Mouse (Mus musculus) liver, adult 2 months (tissue): ENCODE measurements around the gene Lpin3. TPM values are rescaled to one million over a fixed set of nuclear protein-coding genes. Genes with fewer than 3 reads are reported as not detected.

ENCODE experiments used
- DNase-seq: peaks from one replicate; pipeline ENCODE4 v3.0.0-alpha.2; 2011; ENCODE audit warnings: low read depth, low spot score; ENCODE audit errors: extremely low read depth
- H3K27ac ChIP-seq: fragments of 200-500 bp; replicated peaks from 2 replicates; pipeline ENCODE4 v1.5.1; 2012; ENCODE audit warnings: low read depth, mild to moderate bottlenecking, control low read depth, inconsistent platforms, low read length; ENCODE audit not compliant: insufficient read depth
- H3K27me3 ChIP-seq: fragments of 200-500 bp; 2 replicates; pipeline ENCODE4 v1.6.1; 2012; ENCODE audit warnings: mild to moderate bottlenecking, moderate library complexity, low read length, inconsistent platforms; ENCODE audit not compliant: control insufficient read depth, insufficient read depth
- H3K36me3 ChIP-seq: fragments of 200-500 bp; 2 replicates; pipeline ENCODE4 v1.6.1; 2012; ENCODE audit warnings: low read length, inconsistent platforms; ENCODE audit not compliant: control insufficient read depth, insufficient read depth
- H3K4me1 ChIP-seq: fragments of 200-500 bp; 2 replicates; pipeline ENCODE4 v1.6.1; 2011; ENCODE audit warnings: low read length; ENCODE audit not compliant: control insufficient read depth, insufficient read depth
- H3K4me3 ChIP-seq: fragments of 200-500 bp; 2 replicates; pipeline ENCODE4 v1.5.1; 2011; ENCODE audit warnings: low read depth, mild to moderate bottlenecking, control low read depth, low read length, moderate library complexity; ENCODE audit not compliant: insufficient read depth
- H3K79me2 ChIP-seq: fragments of 200-500 bp; 2 replicates; pipeline ENCODE4 v1.6.1; 2012; ENCODE audit warnings: inconsistent platforms, mild to moderate bottlenecking, low read length, moderate library complexity; ENCODE audit not compliant: control insufficient read depth, insufficient read depth
- H3K9ac ChIP-seq: fragments of 200-500 bp; 2 replicates; pipeline ENCODE4 v1.6.1; 2012; ENCODE audit warnings: low read depth, mild to moderate bottlenecking, control low read depth, inconsistent platforms, low read length
- CTCF ChIP-seq: fragments of 200-500 bp; IDR thresholded peaks from 2 replicates; pipeline ENCODE4 v1.5.1; 2011; ENCODE audit warnings: low read depth, low read length, control low read depth
- POLR2A ChIP-seq: fragments of 200-500 bp; IDR thresholded peaks from 2 replicates; pipeline ENCODE4 v1.6.1; 2011; ENCODE audit warnings: low read length, control low read depth; ENCODE audit not compliant: insufficient read depth; ENCODE audit errors: extremely low read depth
- WGBS: fragments of 180-500 bp; shearing (Covaris S2); methylation state at CpG from one replicate; pipeline ENCODE4 v1.1.7; 2018; 5-methylcytosine and 5-hydroxymethylcytosine counted together
- polyA plus RNA-seq: library from polyadenylated mRNA; depleted of rRNA; stranded (reverse); fragments of >200 nt; gene quantifications from 2 replicates; pipeline ENCODE4 v1.2.3, GENCODE M21; 2012
- total RNA-seq: library from RNA; depleted of rRNA; stranded (reverse); fragments of >200 nt; gene quantifications from 2 replicates; pipeline ENCODE4 v1.2.3, GENCODE M21; 2014

Gene Lpin3
- total and polyA plus RNA-seq, 2 experiments: 3.6 to 4.0 TPM

- H3K9ac ChIP-seq: no peak overlapping the region
- no peak for DNase-seq
Observed at GRCm38 (mm10) chr2:160881462-160882101, 1.1 kb downstream of the Lpin3 start.

GRCm38 (mm10) chr2:160882436-160882835, 2.0 kb downstream of the Lpin3 start:
- H3K79me2 ChIP-seq: no peaks in the 10 kb centered on the region
- no peaks in the 10 kb centered on the region for H3K36me3 ChIP-seq
- no peak overlapping the region for H3K27ac ChIP-seq
- no peak overlapping the region for H3K4me3 ChIP-seq
- WGBS: 76% methylated on average over 5 of the region's 5 CpGs
- no peak overlapping the region for H3K9ac ChIP-seq
- no peak for DNase-seq
- TF ChIP-seq POLR2A (no peak), CTCF (no peak)
- H3K27me3 ChIP-seq: no peaks in the 10 kb centered on the region
- H3K4me1 ChIP-seq: 0 out of 2 replicates have a peak, but pooled peaks cover 3% of the 10 kb centered on the region

More at GRCm38 (mm10) chr2:160881462-160882101, 1.1 kb downstream of the Lpin3 start:
- Histone ChIP-seq H3K36me3 (no peaks in the 10 kb centered on the region), H3K4me1 (0 out of 2 replicates have a peak, but pooled peaks cover 3% of the 10 kb centered on the region), H3K4me3 (no peak overlapping the region), H3K79me2 (no peaks in the 10 kb centered on the region), H3K27ac (no peak overlapping the region), H3K27me3 (no peaks in the 10 kb centered on the region)
- 73% methylated on average over 6 of the region's 6 CpGs for WGBS
- TF ChIP-seq POLR2A (no peak), CTCF (no peak)

GRCm38 (mm10) chr2:160883912-160884311, 3.4 kb downstream of the Lpin3 start:
- Histone ChIP-seq H3K27me3 (no peaks in the 10 kb centered on the region), H3K79me2 (no peaks in the 10 kb centered on the region), H3K27ac (no peak overlapping the region), H3K4me3 (no peak overlapping the region), H3K4me1 (0 out of 2 replicates have a peak, but pooled peaks cover 3% of the 10 kb centered on the region), H3K9ac (no peak overlapping the region), H3K36me3 (no peaks in the 10 kb centered on the region)
- WGBS: 53% methylated on average over 4 of the region's 4 CpGs
- no peak for TF ChIP-seq POLR2A
- TF ChIP-seq CTCF: no peak
- DNase-seq: peak; percentile 25

GRCm38 (mm10) chr2:160884830-160885229, 4.4 kb downstream of the Lpin3 start:
- Histone ChIP-seq H3K9ac (no peak overlapping the region), H3K27me3 (no peaks in the 10 kb centered on the region), H3K36me3 (no peaks in the 10 kb centered on the region), H3K4me1 (0 out of 2 replicates have a peak, but pooled peaks cover 3% of the 10 kb centered on the region), H3K79me2 (no peaks in the 10 kb centered on the region), H3K4me3 (no peak overlapping the region), H3K27ac (no peak overlapping the region)
- TF ChIP-seq CTCF: peak; percentile 77
- no peak for TF ChIP-seq POLR2A
- 25% methylated on average over 2 of the region's 2 CpGs for WGBS
- peak; percentile 65 for DNase-seq

- Histone ChIP-seq H3K36me3 (no peaks in the 10 kb centered on the region), H3K4me3 (no peak overlapping the region), H3K79me2 (no peaks in the 10 kb centered on the region), H3K9ac (no peak overlapping the region), H3K4me1 (0 out of 2 replicates have a peak, but pooled peaks cover 3% of the 10 kb centered on the region), H3K27ac (no peak overlapping the region), H3K27me3 (no peaks in the 10 kb centered on the region)
- TF ChIP-seq CTCF (no peak), POLR2A (no peak)
- WGBS: 90% methylated on average over 3 of the region's 3 CpGs
- DNase-seq: no peak
Observed at GRCm38 (mm10) chr2:160886221-160886620, 5.8 kb downstream of the Lpin3 start.

GRCm38 (mm10) chr2:160887284-160887683, 6.8 kb downstream of the Lpin3 start:
- TF ChIP-seq POLR2A: no peak
- TF ChIP-seq CTCF: peak; percentile 91
- Histone ChIP-seq H3K9ac (peak overlapping the region; percentile 43), H3K79me2 (no peaks in the 10 kb centered on the region), H3K27me3 (no peaks in the 10 kb centered on the region), H3K36me3 (no peaks in the 10 kb centered on the region), H3K4me1 (no peaks in the 10 kb centered on the region), H3K4me3 (peak overlapping the region; percentile 55; the same call in 1 of the 2 replicates), H3K27ac (no peak overlapping the region; the same call in 1 of the 2 replicates)
- WGBS: 2% methylated on average over 11 of the region's 11 CpGs
- peak; percentile 70 for DNase-seq
